Mouse (Mus musculus) neutrophil, adult 83 days (primary cell): ENCODE measurements around the gene Atp2b2. TPM values are rescaled to one million over a fixed set of nuclear protein-coding genes. Genes with fewer than 3 reads are reported as not detected.

Experiments used
- total RNA-seq, 2 experiments: library from RNA; stranded (reverse); gene quantifications; one replicate each; pipeline ENCODE4 v1.2.4; 2023

The Atp2b2 gene
- not detected for total RNA-seq

GRCm38 (mm10) chr6:114042332-114042731 is at the start of gene Atp2b2:
Atp2b2 (minus strand) TSS chr6:114042613.

GRCm38 (mm10) chr6:113740236-113741217 is 301.9 kb downstream of the Atp2b2 start, which contains the start of gene Sec13:
Sec13 (minus strand) TSS chr6:113740743.

GRCm38 (mm10) chr6:113719878-113720277 is 322.5 kb downstream of the Atp2b2 start, which contains the start of gene Ghrl:
Ghrl (minus strand) TSS chr6:113719880.

GRCm38 (mm10) chr6:113696582-113697221 is 345.7 kb downstream of the Atp2b2 start, which contains the start of gene Tatdn2:
Tatdn2 (plus strand) TSS chr6:113697050.

Other genes starting within 250 kb of the Atp2b2 start
- not detected for gene Slc6a11, start 88.6 kb upstream of the Atp2b2 start, total RNA-seq
- not detected for gene Slc6a1, start 240.0 kb upstream of the Atp2b2 start, total RNA-seq